Mouse (Mus musculus) forelimb bud, embryonic 11.5 days (tissue): Measurements from ENCODE around the gene Bhlhe23.
A peak's percentile ranks its signal among the peaks of the same experiment; 100 is the strongest.

Experiments used
- DNase-seq: peaks from one replicate; pipeline ENCODE4 v3.0.0-alpha.2; 2012; ENCODE audit warnings: low read depth, low spot score

Bhlhe23 gene

GRCm38 (mm10) chr2:180776793-180777192 lies at the start of gene Bhlhe23:
Gene Bhlhe23 (minus strand): TSS chr2:180776900.
- DNase-seq: no peak

- DNase-seq: no peak
These were observed 48.6 kb upstream of the Bhlhe23 start for GRCm38 (mm10) chr2:180825147-180825941.

- no peak for DNase-seq
These were observed 48.0 kb upstream of the Bhlhe23 start for GRCm38 (mm10) chr2:180824724-180825123.

GRCm38 (mm10) chr2:180824061-180824460 lies 47.4 kb upstream of the Bhlhe23 start:
- DNase-seq: no peak

- peak; percentile 26 for DNase-seq
These were observed 45.8 kb upstream of the Bhlhe23 start for GRCm38 (mm10) chr2:180822476-180822875.

GRCm38 (mm10) chr2:180819504-180819903 lies 42.8 kb upstream of the Bhlhe23 start:
- DNase-seq: no peak

GRCm38 (mm10) chr2:180816440-180817065 lies 39.9 kb upstream of the Bhlhe23 start:
- no peak for DNase-seq

GRCm38 (mm10) chr2:180813982-180814568 lies 37.4 kb upstream of the Bhlhe23 start:
- peak; percentile 13 for DNase-seq

- no peak for DNase-seq
These were observed 34.3 kb upstream of the Bhlhe23 start for GRCm38 (mm10) chr2:180811002-180811401.

- DNase-seq: no peak
These were observed 32.8 kb upstream of the Bhlhe23 start for GRCm38 (mm10) chr2:180809510-180809909.

GRCm38 (mm10) chr2:180805966-180806365 lies 29.3 kb upstream of the Bhlhe23 start:
- DNase-seq: no peak

- DNase-seq: no peak
These were observed 19.3 kb upstream of the Bhlhe23 start for GRCm38 (mm10) chr2:180796008-180796407.

GRCm38 (mm10) chr2:180795597-180795996 lies 18.9 kb upstream of the Bhlhe23 start:
- DNase-seq: no peak

- no peak for DNase-seq
These were observed 17.7 kb upstream of the Bhlhe23 start for GRCm38 (mm10) chr2:180794422-180794821.

- peak; percentile 40 for DNase-seq
These were observed 15.0 kb upstream of the Bhlhe23 start for GRCm38 (mm10) chr2:180791674-180792073.

GRCm38 (mm10) chr2:180788843-180789242 lies 12.1 kb upstream of the Bhlhe23 start:
- DNase-seq: no peak

GRCm38 (mm10) chr2:180788386-180788785 lies 11.7 kb upstream of the Bhlhe23 start:
- no peak for DNase-seq

- no peak for DNase-seq
These were observed 11.0 kb upstream of the Bhlhe23 start for GRCm38 (mm10) chr2:180787566-180788232.

GRCm38 (mm10) chr2:180786732-180787131 lies 10.0 kb upstream of the Bhlhe23 start:
- peak; percentile 33 for DNase-seq

- DNase-seq: no peak
These were observed 3.6 kb upstream of the Bhlhe23 start for GRCm38 (mm10) chr2:180780282-180780681.

- DNase-seq: peak; percentile 46
These were observed 2.8 kb upstream of the Bhlhe23 start for GRCm38 (mm10) chr2:180779226-180780104.
